Mouse (Mus musculus) megakaryocyte, adult 5-6 weeks (primary cell): Measurements from ENCODE around the gene Fkbp10. TPM values are rescaled to one million over a fixed set of nuclear protein-coding genes. Genes with fewer than 3 reads are reported as not detected.

Experiments used
- ATAC-seq: 2 replicates; pipeline ENCODE4 v1.8.0; 2016; ENCODE audit warnings: mild to moderate bottlenecking, inconsistent platforms; ENCODE audit not compliant: poor library complexity, severe bottlenecking
- total RNA-seq, 2 experiments: library from RNA; stranded (forward) in 1 of 2; stranded (reverse) in 1 of 2; fragments of 153-499, 151-499 nt in 1 of 2; fragments of 221-1000, 200-1000 nt in 1 of 2; gene quantifications; 2 replicates each; pipeline versions ENCODE4 v1.2.3 to v1.2.4; 2015 to 2017

The Fkbp10 gene
- total RNA-seq (2015), result 0.09 TPM in 1 of 2 replicates, not detected in the other
- total RNA-seq (2017), result not detected in 2 replicates

DNA sequence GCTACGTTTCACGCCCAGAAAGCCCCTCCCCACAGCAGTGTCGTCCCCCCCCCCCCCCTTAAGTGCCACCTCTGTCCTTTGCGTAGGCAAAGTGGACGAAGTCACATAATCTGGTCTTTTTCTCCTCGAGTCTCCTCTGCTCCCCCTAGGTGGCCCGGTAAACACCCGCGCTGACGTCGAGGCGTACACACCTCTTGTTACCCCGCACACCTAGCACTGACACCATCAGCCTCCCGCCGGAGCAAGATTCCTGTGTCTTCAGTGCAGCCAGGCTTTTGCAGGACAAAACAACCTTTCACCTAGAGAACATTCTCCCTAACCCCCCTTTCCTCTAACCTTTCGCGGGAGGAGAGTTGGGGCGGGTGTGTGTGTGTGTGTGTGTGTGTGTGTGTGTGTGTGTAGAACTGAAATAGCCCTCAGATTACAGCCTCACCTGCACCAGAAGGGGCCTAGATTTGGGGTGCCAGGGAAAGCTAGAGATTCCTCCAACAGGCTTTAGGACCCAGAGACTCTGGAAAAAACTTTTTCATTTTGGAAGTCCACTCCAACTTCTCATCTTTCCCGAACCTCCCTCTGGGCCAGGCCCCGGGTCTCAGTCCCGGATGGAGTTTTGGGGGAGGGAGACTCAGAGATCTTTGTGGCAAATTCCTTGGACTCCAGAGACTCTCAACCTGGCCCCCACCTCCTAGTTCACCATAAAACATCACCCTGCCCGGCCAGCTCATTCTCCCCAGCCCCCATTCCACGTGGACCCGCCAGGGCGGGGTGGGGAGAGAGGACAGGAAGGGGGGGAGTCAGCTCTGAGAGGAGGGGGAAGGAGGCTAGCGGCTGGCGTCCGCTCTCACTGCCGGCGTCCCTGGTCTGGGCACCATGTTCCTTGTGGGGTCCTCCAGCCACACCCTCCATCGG lies at the start of gene Fkbp10:
Gene Fkbp10 (plus strand): TSS at position 784 of the 909 bp plus-strand sequence.
- no peak for ATAC-seq

DNA sequence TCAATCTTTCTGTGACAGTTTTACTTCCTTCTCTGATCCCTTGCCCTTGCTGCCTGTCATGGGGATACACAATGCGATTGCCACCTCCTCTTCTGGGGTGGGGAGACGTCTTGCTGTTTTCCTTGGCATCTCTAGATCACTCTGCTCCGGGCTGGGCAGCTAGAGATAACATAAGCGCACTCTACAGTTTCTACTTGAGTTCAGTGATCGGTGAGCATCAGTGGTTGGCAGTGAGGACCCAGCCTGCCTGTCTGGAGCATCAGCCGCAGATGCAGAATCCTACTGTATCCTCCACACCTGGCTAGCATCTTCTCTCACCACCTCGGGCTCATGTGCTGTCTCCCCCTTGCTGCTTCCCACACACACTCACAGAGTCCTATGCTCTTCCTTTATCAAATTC lies 46.4 kb upstream of the Fkbp10 start:
- ATAC-seq, result no peak

DNA sequence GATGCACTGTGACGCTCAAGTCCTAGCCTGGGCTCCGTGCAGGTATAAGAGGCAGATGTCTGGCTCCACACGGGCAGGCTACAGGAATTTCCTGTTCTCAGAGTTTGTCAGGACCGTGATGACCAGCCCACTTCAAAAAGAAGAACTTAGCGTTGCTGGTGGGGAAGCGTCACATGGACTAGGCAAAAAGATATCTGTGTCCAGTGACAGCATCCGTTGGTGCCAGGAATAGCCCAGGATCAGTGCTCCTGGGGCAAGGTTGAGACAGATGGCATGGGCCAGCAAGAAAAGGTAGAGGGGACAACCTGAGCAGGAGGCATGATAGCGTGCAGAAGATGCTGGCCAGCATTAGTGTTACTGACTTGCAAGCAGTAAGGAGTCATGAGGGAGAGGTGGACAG lies 45.7 kb upstream of the Fkbp10 start:
- peak; percentile 60 for ATAC-seq

DNA sequence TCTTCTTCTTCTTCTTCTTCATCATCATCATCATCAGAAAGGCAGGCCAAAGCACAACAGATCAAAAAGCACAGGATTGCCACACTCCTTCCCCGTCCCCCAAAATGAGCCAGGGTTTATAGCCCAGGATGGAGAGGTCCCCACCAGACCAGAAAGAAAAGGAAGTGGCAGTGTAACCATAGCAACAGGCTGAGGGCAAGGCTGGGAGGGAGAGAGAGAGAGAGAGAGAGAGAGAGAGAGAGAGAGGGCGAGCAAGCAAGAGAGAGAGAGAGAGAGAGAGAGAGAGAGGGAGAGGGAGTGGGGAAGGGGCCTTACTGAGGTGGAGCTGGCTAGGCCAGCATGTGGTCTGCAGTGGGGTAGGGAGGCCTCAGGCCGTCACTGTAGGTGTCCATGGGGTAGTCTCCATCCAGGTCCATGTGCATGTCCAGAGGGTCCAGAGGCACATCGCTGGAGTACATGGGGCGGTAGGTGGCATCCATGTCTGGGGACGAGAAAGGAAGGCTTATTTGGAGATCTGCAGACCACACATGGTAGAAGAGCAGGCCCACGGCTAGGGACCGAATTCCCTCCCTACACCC lies 43.4 kb upstream of the Fkbp10 start:
- ATAC-seq, result no peak

DNA sequence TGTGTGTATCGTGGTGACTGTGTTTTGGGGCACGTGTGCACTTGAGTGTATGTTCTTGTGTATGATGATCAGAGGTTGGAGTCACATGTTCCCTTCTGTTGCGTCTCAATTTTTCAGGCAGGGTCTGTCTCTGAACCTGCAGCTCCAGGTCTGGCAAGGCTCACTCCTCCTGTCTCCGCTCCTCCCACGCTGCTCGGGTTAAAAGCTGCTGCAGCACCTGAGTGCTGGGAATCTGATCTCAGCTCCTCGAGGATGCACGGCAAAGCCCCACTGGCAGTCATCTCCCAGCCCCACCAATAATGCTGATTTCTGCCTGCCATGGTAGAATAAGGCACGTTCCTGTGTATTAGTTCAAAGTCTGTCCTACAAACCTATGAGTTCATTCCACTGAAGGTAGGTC lies 40.4 kb upstream of the Fkbp10 start:
- ATAC-seq, result no peak

DNA sequence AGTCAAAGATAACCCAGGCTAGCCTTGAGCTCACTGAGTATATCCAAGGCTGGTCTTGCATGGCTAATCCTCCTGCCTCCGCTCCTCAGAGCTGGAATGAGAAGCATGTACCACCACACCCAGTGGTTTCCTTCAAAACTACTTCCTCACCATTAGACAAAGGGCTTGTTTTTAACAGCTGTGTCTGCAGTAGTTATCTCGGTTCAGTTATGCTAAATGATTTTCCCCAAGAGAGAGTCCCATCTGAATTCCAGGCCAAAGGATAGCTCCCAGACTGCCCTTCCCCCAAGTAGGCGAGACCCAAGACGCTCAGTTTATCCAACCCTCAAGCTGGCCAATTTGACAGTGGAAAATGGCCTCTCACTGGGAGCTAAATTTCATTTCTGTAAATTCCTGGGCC lies 39.5 kb upstream of the Fkbp10 start:
- ATAC-seq, result no peak

DNA sequence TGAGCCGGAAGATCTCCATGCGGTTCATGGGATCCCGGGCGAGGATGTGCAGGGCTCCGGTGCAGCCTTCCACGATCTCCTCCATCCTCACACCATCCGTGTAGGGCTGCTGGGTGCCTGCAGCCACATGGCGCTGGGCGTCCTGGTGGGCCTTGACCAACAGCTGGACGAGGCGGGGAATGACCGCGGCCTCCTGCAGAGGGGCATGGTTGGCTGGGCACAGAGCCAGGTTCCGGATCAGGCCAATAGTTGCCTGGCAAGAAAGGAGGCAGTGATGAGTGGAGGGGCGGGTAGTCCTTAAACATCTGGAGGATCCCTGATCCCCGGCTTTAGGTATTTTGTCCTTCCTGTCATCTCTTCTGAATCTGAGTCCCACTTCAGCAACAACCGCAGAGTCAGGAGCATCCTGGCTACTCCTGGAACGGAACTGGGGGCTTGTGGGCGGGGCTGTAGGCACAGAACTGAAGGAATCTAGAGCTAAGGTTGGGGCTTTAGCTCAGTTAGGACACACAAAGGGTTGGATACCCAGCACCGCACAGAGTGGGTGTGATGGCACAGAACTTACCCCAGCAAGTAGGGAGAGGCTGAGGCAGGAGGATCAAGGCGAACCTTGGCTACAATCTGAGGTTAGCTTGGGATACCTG lies 38.6 kb upstream of the Fkbp10 start:
- ATAC-seq, result no peak

DNA sequence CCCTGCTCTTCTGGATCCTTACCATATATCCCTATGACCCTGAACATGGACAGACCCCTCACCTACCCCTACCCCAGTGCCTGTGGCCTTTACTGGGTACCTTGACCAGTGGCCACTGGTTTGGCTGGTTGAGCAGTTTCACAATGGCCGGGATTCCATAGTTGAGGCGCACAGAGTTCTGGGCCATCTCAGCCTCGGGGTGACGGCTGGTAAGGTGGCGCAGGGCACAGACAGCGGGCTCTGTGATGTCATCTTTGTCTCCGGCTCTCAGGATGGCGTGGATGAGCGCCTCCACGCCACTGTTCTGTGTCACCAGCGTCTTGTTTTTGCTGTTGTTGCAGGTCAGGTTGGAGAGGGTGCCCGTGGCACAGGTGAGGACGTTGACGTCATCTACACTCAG lies 37.5 kb upstream of the Fkbp10 start:
- no peak for ATAC-seq

DNA sequence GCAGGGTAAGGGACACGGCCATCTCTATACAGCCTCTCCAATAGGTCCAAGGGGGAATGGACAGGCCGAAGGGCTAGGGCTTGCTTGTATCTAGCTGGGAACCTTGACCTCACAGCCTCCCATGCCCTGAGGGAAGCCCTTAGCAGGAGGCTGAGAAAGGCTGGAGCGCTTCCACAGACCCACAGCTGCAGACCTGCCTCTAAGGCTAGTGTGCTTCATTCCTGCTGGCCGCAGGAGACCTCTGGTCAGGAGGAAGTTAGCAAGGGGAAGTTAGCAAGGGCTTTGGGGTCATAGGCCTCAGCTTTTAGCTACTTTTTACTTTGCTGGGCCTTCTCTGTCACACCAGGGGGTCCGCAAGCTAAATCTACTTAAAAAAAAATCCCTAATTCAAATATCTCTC lies 37.1 kb upstream of the Fkbp10 start:
- ATAC-seq, result no peak

DNA sequence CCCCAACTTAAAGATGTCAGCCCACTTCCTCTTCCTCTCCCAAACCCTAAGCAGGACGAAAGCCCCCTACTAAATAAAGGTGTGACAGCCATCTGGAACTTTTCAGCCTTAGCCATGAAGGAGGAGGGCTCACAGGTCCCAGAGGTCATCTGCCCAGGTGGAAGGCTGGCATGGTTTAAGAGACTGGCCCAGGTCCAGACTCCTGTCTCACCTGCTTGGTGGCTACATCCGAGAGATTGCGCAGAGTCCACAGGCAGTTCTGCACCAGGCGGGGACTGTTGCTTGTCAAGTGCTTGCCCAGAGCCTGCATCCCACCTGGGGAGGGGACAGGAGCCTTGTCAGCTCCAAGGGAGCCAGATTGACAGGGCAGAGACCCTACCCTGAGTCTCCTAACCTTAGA lies 36.2 kb upstream of the Fkbp10 start:
- no peak for ATAC-seq

DNA sequence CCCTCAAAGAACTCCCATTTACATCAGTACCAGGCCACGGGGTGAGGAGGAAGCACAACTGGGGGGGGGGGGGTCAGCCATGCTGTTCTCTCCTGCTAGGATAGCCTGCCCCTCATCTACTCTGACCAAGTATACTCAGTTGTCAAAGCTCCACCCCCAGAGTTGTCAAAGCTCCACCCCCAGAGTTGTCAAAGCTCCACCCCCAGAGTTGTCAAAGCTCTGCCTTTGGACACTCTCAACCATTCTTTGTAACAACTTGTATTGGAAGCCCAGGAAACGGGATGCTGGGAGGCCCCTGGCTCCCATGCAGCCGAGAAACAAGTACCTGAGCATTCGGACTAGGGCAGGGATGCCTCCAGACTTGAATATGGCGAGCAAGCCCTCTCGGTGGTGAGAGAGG lies 32.8 kb upstream of the Fkbp10 start:
- ATAC-seq, result no peak

DNA sequence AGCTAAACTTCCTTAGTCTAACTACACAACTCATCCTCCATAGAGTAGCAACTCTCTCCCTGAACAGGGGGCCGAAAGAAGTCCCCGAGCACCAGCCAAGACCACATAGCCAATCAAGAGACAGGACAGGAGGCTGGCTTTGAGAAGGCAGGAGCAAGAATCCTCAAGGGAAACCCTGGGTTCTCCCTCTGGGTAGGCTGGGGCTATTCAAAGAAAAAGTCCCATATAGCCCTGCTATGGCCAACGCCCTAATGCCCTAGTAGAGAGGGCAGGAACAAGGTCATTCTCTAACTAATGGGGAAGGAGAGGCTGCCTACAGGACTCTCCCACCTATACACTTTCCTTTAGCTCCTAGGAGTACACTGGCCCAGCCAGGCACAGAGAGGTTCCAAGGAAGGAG lies 30.5 kb upstream of the Fkbp10 start:
- ATAC-seq, result no peak

DNA sequence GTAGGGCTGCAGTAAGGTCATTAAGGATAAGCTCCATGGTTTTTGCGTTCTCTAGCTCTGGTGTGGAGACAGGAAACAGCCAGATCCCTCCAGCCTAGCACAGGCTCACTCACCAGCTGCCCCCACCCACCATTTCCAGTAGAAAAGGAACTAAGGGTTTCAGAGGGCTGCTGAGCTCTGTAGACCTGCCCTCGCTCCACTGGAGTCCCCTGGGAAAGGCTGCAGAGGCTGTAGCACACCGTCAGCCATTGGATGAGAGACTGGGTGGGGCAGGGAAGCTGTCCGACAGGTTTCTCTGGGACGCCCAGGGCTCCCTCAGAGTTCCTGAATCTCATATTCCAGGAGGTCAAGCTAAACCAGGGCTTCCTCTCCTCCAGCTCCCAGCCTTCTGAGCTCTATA lies 28.9 kb upstream of the Fkbp10 start:
- no peak for ATAC-seq

DNA sequence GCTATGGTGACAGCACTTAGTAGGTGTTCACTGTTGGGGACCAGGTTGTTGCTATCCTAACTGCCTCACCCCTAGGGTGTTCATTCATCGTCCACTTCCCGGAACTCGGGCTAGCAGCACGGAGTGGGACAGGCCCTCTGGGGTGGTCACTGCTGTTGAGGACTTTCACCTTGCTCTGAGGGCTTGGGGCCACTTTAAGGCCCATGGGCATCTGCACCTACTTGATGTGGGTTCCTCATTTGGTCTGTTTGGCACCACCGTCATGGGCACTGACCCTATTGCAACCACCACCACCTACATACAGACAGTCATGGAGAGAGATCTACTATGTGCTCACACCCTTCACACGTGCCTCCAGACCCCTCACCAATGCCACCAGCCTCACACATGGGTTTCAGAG lies 28.4 kb upstream of the Fkbp10 start:
- no peak for ATAC-seq

DNA sequence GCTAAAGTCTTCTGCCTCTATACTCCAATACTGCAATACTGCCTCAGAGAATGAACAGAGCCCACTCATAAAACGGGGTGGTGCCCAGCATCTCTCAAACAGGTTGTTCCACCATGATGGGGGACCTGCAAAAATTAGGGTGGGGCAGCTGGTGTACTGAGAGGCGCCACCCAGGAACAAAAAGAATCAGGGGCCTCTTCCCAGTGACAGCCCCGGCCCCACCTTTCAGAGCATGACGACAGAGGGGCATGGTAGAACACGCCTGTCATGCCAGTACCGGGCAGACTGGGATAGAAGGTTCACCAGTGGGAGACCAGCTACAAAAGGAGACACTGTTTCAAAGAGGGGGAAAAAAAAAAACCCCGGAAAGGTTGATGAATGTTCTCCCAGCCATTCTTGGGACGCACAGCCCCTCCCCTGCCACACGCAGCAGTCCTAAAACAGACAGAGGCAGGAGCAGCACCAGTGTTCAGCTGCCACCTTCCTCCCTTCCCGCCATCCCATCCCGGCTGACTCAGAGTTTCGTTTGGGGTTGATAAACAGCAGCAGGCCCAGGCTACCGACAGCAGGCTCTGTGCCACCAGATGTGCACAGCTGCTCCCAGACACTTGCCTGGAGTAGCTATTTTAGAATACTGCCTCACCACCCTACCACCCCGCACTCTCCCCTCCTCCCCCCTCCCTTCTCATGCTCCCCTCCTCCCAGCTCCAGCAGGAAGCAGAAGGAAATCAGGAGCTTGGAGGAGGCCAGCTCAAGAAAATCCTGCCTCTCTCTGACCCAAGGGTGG lies 27.7 kb upstream of the Fkbp10 start:
- ATAC-seq, result no peak

DNA sequence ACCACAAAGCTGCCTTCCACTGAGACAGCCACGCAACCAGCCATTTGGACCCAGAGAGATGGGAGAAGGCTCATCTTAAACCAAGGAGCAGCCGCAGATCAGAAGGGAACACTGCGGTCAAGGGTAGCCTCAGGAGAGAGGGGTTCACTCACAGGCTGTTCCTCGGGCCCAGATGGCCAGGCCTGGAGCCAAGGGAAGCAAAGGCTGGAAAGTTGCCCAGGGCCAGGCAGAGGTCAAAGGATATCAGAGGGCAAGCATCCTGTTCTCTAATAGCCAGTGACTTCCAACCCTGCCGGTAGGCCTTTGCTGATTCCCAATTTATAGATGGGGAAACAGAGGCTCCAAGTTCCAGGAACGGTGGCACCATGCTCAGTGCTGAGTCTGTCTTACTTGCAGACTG lies 26.9 kb upstream of the Fkbp10 start:
- ATAC-seq, result no peak

DNA sequence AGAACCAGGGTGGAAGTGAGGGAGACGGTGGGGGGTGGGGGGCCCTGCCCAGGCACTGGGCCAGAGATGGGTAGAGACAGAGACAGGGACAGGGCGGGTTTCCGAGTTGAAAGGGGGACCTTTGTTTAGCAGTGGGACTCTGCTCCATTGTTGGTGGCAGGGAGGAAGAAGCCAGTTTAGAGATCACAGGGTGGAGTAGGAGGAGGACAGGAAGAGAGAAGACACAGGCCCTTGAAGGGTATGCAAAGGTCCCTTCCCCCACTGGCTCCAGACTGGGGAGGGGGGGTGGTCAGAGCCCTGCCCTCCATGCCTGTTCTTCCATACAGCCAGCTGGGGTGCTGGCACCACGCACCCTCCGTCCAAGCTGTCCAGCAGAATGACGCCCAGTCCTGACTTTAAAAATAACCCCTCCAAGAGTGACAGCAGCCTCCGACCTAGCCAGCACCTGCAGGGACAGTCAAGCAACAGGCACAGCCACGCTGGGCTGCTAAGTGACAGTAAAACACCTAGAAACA lies 25.5 kb upstream of the Fkbp10 start:
- no peak for ATAC-seq

DNA sequence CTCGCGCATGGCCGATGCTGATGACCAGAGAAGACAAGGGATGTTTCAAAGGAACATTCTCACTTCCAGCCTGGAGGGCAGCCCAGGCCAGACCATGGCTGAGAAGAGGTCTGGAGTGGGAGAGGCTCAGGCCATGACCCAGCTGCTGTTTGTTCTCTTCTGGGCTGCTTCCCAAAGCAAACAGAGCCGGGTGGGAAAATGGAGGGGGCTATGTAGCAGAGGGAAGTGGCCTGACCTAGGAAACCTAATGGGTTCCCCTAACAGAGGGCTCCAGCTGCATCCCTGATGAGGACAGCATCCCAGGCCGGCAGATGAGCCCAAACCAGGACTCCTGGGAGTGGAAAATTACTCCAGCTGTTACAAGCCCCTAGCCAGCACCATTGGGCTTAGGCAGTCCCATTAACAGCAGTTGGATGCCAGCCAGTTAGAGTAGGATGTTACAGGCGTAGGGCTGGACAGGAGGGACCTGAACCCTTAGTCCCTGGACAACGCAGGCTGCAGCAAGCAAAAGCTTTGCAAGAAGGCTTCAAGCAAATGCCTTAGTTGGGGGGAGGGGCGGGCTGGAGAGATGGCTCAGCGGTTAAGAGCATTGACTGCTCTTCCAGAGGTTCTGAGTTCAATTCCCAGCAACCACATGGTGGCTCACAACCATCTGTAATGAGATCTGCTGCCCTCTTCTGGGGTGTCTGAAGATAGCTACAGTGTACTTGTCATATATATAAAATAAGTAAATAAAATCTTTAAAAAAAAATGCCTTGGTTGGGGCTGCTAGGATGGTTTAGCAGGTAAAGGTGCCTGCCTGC lies 24.2 kb upstream of the Fkbp10 start:
- ATAC-seq, result no peak

DNA sequence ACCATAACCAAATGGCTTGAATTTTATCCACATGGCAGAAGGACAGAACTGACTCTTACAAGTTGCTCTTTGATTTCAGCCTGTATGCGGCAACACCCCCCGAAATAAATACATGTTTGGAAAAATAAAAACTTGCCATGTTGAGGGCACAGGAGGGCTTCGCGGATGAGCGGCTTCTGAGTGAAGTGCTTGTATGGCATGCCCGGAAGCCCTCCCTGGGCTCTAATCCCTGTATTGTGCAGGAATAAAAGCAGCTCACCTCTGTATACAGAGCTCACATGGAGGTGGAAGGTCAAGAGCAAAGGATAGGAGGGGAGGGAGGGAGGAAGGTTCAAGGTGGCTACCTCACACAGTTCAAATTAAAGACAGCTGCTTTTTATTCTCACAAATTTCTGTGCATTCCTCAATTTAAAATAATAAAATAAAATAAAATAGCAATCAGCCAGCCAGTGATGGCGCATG lies 23.6 kb upstream of the Fkbp10 start:
- no peak for ATAC-seq

DNA sequence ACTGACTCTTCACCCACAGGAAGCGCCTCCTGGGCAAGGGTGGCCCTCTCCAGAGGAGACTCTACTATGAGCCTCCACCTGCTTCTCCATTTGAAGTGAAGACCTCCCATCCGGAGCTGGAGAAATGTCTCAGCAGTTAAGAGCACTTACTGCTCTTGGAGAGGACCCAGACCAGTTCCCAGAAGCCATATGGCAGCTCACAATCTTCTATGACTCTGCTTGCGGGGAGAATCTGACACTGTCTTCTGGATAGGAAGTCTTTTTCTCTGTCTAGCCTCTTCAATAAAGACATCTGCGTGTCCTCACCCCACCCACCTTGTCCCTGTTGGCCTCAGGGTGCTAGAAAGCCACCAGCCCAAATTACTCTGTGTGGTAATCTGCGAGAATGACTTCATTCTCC lies 22.5 kb upstream of the Fkbp10 start:
- ATAC-seq, result no peak
